Mouse (Mus musculus) liver, embryonic 14.5 days (tissue): ENCODE results near the gene Ugt1a7c.

Experiments
- CTCF ChIP-seq: IDR thresholded peaks from 2 replicates; pipeline ENCODE4 v1.5.1; 2016; ENCODE audit warnings: antibody characterized with exemption, low read depth, control low read depth
- EP300 ChIP-seq: IDR thresholded peaks from 2 replicates; pipeline ENCODE4 v1.6.1; 2016; ENCODE audit warnings: antibody characterized with exemption, low read depth

DNA sequence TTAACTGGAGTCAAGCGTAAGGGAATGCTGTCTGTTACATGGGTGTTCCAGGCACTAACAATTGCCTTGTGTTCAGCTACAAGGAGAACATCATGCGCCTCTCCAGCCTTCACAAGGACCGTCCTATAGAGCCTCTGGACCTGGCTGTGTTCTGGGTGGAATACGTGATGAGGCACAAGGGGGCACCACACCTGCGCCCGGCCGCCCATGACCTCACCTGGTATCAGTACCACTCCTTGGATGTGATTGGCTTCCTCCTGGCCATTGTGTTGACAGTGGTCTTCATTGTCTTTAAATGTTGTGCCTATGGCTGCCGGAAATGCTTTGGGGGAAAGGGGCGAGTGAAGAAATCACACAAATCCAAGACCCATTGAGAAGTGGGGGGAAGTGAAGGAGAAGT is 123.2 kb downstream of the Ugt1a7c start:
- TF ChIP-seq EP300 (no peak), CTCF (no peak)
